Mouse (Mus musculus) skeletal muscle tissue, adult 2 months (tissue): ENCODE results near the gene Fgd3.

ENCODE experiments used
- DNase-seq: peaks from one replicate; pipeline ENCODE4 v3.0.0-alpha.2; 2012; ENCODE audit warnings: low read depth, low spot score

Gene Fgd3

GRCm38 (mm10) chr13:49307311-49307969, 12.7 kb downstream of the Fgd3 start:
- DNase-seq: no peak

DNA sequence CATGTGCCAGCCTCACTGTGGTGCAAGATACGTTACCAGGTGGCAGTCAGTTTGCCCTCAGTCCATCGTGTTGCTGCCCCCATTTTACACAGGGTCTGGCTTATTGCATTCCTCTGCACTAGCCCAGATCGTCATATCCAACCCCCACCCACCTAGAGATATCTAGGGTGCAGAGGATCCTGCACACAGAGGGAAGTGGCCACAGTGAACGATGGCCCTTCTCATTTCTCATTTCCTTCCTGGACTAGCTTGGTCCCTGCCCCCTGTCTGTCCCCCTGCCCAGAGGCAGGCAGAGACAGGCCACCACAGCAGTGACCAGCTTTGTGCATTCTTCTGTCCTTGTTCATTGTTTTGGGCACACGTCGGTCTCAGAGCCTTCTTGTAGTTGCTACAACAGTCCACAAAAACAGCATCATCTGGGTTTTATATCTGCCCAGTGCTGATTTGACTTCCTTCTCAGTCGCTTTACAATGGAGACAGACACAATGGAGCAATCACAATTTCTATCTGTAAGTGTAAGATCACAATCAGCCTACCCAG, 13.3 kb downstream of the Fgd3 start:
- no peak for DNase-seq

DNA sequence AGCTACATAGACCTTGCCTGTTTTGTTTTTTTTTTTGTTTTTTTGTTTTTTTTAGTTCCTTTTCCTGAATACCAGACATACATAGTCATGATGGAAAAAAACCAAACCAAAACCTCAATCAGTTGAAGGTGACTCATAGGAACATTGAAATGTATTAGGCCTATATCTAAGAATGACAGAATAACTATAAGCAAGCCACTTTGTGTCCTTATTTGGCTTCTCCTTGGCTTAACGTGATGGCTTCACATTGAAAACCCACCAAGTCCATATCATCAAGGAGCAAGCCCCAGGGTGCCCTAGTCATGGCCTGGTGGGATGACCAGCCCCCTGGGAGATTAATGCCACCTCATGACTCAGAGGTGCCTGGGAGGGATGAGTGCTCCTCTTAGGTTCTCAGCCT, 19.3 kb downstream of the Fgd3 start:
- no peak for DNase-seq

- DNase-seq: no peak
Observed at GRCm38 (mm10) chr13:49298514-49299381, 21.4 kb downstream of the Fgd3 start.

DNA sequence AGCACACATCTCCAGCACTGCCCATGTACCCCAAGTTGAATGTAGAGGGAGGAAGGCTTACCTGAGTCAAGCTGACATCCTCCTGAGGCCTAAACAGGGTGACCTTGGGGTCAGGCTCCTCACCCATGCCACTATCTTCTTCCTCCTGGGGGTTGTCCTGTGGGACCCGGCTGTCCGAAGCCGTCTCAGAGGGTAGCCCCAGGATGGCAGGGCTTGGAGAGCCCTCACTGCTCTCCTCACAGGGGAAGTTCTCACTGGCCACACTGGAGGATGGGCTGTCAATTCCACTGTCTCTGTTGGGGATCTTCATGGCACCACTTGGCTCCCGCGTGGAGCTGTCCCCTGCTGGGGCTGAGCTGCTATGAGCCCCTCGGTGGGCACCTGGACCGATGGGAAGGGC, 23.8 kb downstream of the Fgd3 start:
- DNase-seq: no peak

GRCm38 (mm10) chr13:49294108-49294507, 26.0 kb downstream of the Fgd3 start:
- DNase-seq: no peak

- no peak for DNase-seq
Observed at GRCm38 (mm10) chr13:49291949-49292348, 28.2 kb downstream of the Fgd3 start.

DNA sequence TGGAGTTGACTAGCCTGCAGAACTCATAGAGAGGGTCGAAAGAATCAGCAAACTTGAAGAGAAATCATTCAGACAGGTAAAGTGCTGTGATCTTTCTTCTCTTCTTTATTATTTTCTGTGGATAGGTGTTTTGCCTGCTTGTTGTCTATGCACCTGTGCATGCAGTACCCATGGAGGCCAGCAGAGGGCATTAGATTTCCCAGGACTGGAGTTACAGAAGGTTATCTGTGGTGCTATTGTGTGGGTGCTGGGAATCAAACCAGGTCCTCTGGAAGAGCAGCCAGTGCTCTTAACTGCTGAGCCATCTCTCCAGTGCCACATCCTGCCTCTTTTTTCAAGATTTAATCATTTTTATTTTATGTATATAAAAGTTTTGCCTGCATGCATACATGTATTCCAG, 28.7 kb downstream of the Fgd3 start:
- DNase-seq: no peak

DNA sequence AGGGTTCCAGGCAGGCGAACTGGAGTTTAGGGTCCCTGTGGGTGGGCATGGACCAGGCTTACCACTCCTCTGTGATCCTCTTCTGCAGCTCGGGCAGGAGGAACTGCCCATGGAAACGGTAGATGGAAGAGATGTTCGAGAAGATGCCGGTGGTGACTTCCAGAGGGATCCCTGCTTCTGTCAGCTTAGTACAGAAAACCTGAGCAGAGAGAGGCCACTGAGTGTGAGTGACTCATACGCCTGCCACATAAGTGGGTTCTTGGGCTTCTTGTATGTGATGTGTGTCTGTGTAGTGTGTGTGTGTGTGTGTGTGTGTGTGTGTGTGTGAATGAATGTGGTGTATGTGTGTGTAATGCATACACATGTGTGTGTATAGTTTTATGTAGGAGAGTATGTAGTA, 32.9 kb downstream of the Fgd3 start:
- no peak for DNase-seq

DNA sequence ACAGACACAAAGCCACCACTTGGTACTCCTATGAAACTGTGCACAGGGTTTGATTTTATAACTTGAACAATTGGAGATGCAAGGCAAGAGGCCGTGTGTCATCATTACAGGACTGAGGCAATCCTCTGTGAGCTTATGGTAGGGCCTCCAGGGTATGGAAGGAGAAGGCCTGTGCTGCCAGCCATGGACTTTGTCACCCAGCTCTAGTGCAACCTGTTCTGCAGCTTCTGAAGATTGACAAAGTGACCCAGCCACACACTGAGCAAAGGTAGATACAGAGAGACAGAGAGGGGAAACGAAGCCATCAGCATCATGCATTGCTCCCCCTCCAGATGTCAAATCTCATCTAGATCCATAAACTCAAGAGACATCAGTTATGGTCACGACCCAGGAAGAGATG, 33.4 kb downstream of the Fgd3 start:
- DNase-seq: no peak

- DNase-seq: no peak
Observed at GRCm38 (mm10) chr13:49283686-49284085, 36.4 kb downstream of the Fgd3 start.

DNA sequence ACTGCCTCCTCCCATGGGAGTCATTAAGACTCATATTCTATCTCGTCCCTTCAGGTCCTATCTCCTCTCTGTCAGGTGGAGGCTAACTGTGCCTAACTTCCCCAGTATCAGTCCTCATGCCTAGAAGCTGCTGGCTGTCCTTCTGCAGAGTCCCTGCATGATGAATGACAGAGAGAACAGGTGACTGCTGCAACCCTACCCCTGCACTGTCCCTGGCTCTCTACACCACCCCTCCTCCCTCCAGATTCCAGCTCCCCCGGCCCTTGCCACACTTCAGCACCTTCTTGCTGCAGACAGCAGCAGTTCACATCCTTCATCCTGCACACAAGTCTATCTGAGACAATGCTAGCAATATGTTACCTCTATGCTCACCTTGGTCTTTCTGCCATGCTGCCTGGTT, 37.9 kb downstream of the Fgd3 start:
- peak; percentile 78 for DNase-seq

DNA sequence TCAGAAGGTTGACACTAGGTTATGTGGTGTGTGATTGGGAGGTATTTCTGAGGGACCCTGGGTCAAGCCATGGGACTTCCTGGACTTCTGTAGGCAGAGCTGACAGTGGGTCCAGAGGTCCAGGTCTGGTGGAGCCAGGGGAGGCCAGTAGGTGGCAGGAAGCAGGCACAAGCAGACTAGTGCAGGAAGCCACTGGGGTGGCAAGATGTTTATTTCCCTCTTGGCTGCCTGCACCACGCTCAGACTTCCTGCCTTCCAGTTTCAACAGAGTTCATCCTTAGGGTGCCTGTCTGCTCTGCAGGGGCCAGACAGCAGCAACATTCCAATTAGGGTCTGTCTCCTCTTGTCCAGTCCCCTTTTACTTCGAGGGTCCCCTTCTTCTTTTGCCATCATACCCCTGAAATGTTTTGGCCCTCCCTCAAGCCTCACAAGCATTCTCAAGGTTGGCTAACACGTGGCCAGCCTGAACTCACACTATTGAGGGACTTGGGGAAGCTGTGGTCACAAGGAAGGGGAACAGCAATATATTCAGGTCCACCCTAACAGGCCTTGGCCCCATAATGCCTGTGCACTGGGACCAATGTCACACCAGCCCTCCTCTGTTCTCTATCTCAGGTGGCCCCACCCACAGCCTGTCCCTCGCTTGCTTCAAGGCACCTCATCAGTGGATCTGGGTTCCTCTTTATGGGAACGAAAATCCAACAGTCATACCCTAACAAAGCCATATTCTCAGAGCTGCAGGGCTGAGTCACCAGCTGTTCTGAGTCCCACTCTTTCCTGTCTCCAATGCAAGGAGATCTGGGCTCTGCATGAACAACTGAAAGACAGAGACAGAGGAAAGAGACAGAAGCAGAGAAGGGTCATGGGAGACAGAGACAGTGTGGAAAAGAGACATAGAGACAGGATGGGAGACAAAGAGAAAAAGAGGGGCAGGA, 48.0 kb downstream of the Fgd3 start:
- peak; percentile 27 for DNase-seq

GRCm38 (mm10) chr13:49270500-49270899, 49.6 kb downstream of the Fgd3 start:
- DNase-seq: no peak

DNA sequence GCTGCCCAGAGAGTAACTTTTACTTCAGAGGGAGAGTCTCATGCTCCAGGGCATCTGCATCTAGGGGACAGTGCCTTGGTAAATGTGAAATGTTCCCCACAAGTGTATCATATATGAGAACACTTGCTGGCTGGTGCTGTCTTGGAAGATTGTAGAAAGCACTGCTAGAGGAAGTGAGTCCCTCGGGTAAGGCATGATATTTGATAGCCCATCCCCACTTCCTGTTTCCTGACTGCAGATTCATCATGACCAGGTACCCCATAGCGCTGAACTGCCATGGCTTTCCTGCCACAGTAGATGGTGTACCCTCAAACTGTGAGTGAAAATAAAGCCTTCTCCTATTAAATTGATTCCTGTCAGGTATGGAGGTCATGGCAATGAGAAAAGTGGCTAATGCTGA, 52.5 kb downstream of the Fgd3 start:
- no peak for DNase-seq

GRCm38 (mm10) chr13:49260036-49260722, 59.9 kb downstream of the Fgd3 start:
- DNase-seq: no peak

DNA sequence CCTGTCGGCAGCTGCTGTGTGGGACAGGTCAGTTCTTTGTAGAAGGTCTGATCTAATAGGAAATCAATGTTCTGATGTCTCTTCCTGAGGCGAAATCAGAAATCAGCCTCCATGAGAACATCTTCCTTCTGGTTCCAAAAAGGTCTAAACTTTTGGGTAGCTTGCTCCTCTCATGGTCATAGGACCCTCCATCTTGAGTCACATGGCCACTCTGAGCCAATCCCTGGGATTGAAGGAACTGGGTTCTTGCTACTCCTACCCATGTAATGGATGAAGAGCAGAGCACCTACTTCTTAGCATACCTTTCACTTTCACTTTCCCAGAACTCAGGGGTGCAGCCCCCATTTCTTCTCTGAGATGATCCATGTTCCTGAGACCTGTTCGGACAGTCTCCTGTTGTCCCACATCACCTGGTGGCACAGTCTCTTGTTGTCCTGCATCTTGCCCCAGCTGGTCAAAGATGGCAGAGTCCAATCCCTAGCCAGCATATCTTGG, 62.2 kb downstream of the Fgd3 start:
- no peak for DNase-seq

DNA sequence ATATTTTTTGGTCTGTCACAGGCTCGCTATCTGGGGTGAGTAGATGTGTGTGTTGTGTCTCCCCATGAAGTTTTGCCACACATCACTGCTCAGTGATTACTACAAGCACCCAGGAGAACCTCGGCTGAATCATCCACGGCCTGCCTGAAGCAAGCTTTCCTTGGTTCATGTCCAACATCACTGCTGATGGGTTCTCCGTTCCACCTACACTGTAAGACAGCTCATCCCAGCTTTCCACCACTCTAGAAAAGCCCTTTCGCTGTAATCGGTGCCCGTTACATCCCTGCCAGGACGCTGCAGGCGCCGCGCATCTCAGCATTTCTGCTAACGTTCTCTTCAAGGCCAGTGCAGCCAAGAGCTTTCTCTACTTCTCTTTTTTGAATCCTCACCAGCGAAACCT, 67.4 kb downstream of the Fgd3 start:
- DNase-seq: no peak

- no peak for DNase-seq
Observed at GRCm38 (mm10) chr13:49252113-49252512, 68.0 kb downstream of the Fgd3 start.

GRCm38 (mm10) chr13:49250716-49251517, 69.2 kb downstream of the Fgd3 start:
- no peak for DNase-seq
